Mouse (Mus musculus): Measurements from ENCODE around the gene Zfx. TPM values are rescaled to one million over a fixed set of nuclear protein-coding genes. Genes with fewer than 3 reads are reported as not detected.

Gene Zfx
- polyA plus RNA-seq, 1 experiment from 2014 or later: 12.6 TPM

GRCm38 (mm10) chrX:94060751-94061150 lies 62.8 kb downstream of the Zfx start:
- Histone ChIP-seq H3K4me3 (replicated peaks) (no peak overlapping the region; the same call in 1 of the 2 replicates), H3K27ac (replicated peaks) (no peak overlapping the region), H3K9ac (no peak overlapping the region), H3K9me3 (replicated peaks) (no peaks in the 10 kb centered on the region), H3K4me2 (peak overlapping the region; percentile 10; the same call in 1 of the 2 replicates), H3K36me3 (replicated peaks) (no peaks in the 10 kb centered on the region), H3K27me3 (peaks cover 32% of the 10 kb centered on the region), H3K4me1 (replicated peaks) (no peaks in the 10 kb centered on the region)
- no peak for ATAC-seq (ENCODE audit: insufficient read depth)
- 46% methylated on average over 8 of the region's 8 CpGs for WGBS (ENCODE audit: insufficient replicate concordance)

DNA sequence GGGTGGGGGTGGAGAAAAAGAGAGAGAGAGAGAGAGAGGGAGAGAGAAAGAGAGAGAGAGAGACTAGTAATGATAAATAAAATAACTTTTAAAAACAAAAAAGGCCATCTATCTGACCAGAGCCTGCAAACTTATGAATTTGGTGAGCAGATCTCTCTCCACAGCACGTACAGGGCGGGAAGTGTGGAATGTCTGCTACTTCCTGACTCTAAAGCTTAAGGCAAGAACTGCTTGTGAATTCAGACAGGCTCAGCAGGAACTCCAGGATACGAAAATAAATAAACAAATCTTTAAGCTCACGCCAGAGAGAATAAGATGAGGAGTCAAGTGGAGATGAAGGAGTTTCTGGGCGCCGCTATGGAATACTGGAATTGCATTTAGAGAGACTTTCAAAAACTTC lies 64.8 kb downstream of the Zfx start:
- Histone ChIP-seq H3K27ac (replicated peaks) (no peak overlapping the region), H3K4me1 (replicated peaks) (no peaks in the 10 kb centered on the region), H3K9me3 (replicated peaks) (no peaks in the 10 kb centered on the region), H3K4me2 (no peak overlapping the region), H3K9ac (no peak overlapping the region), H3K36me3 (replicated peaks) (no peaks in the 10 kb centered on the region), H3K4me3 (replicated peaks) (no peak overlapping the region), H3K27me3 (peaks cover 33% of the 10 kb centered on the region; the same call in 1 of the 2 replicates)
- WGBS (ENCODE audit: insufficient replicate concordance): 47% methylated on average over 6 of the region's 6 CpGs
- ATAC-seq (ENCODE audit: insufficient read depth): no peak

GRCm38 (mm10) chrX:94049048-94049447 lies 74.5 kb downstream of the Zfx start:
- Histone ChIP-seq H3K27me3 (peaks cover 16% of the 10 kb centered on the region; the same call in 1 of the 2 replicates), H3K27ac (replicated peaks) (no peak overlapping the region), H3K36me3 (replicated peaks) (no peaks in the 10 kb centered on the region), H3K9me3 (replicated peaks) (no peaks in the 10 kb centered on the region), H3K9ac (no peak overlapping the region), H3K4me2 (no peak overlapping the region), H3K4me3 (replicated peaks) (no peak overlapping the region), H3K4me1 (replicated peaks) (no peaks in the 10 kb centered on the region)
- no peak for ATAC-seq (ENCODE audit: insufficient read depth)
- WGBS (ENCODE audit: insufficient replicate concordance): 73% methylated on average over 3 of the region's 3 CpGs

DNA sequence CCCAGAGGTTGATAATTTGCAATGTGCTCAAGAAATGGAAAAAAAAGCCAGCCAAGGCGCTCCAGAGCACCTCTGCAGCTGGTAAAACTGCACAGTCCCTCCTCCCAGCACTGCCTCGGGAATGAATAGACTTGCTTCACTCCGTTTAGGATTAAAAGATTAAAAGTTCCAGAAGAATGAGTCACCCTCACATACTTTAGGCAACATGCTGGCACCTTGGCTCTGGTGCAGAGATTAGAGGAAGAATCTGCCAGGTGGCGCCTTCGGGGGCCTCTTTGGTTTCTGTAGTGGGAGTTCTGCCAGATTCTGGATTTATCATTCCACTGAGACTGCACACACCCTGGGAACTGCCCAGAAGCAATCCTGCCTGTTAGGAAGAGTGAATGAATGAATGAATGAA lies 75.5 kb downstream of the Zfx start:
- no peak overlapping the region for H3K4me2 ChIP-seq
- no peak for ATAC-seq (ENCODE audit: insufficient read depth)
- WGBS (ENCODE audit: insufficient replicate concordance): 47% methylated on average over 5 of the region's 5 CpGs
- H3K27me3 ChIP-seq: peaks cover 16% of the 10 kb centered on the region; the same call in 1 of the 2 replicates
- no peak overlapping the region for H3K4me3 ChIP-seq (replicated peaks)
- H3K27ac ChIP-seq (replicated peaks): no peak overlapping the region
- no peaks in the 10 kb centered on the region for H3K9me3 ChIP-seq (replicated peaks)
- H3K4me1 ChIP-seq (replicated peaks): no peaks in the 10 kb centered on the region
- no peaks in the 10 kb centered on the region for H3K36me3 ChIP-seq (replicated peaks)
- H3K9ac ChIP-seq: no peak overlapping the region

GRCm38 (mm10) chrX:94047381-94047780 lies 76.1 kb downstream of the Zfx start:
- 72% methylated on average over 5 of the region's 5 CpGs for WGBS (ENCODE audit: insufficient replicate concordance)
- Histone ChIP-seq H3K9ac (no peak overlapping the region), H3K27me3 (peaks cover 16% of the 10 kb centered on the region; the same call in 1 of the 2 replicates), H3K4me2 (no peak overlapping the region), H3K36me3 (replicated peaks) (no peaks in the 10 kb centered on the region), H3K9me3 (replicated peaks) (no peaks in the 10 kb centered on the region), H3K27ac (replicated peaks) (no peak overlapping the region), H3K4me1 (replicated peaks) (no peaks in the 10 kb centered on the region), H3K4me3 (replicated peaks) (no peak overlapping the region)
- no peak for ATAC-seq (ENCODE audit: insufficient read depth)

GRCm38 (mm10) chrX:94032937-94033336 lies 90.6 kb downstream of the Zfx start:
- Histone ChIP-seq H3K4me2 (no peak overlapping the region), H3K9ac (no peak overlapping the region), H3K36me3 (replicated peaks) (no peaks in the 10 kb centered on the region), H3K27me3 (peaks cover 18% of the 10 kb centered on the region; the same call in 1 of the 2 replicates), H3K4me1 (replicated peaks) (no peaks in the 10 kb centered on the region), H3K27ac (replicated peaks) (no peak overlapping the region), H3K4me3 (replicated peaks) (no peak overlapping the region), H3K9me3 (replicated peaks) (no peaks in the 10 kb centered on the region)
- WGBS (ENCODE audit: insufficient replicate concordance): 21% methylated on average over 11 of the region's 11 CpGs
- ATAC-seq (ENCODE audit: insufficient read depth): no peak

GRCm38 (mm10) chrX:94030081-94030480 lies 93.4 kb downstream of the Zfx start:
- no peak overlapping the region for H3K27ac ChIP-seq (replicated peaks)
- 74% methylated on average over 7 of the region's 7 CpGs for WGBS (ENCODE audit: insufficient replicate concordance)
- H3K4me2 ChIP-seq: no peak overlapping the region
- H3K36me3 ChIP-seq (replicated peaks): no peaks in the 10 kb centered on the region
- no peaks in the 10 kb centered on the region for H3K4me1 ChIP-seq (replicated peaks)
- H3K4me3 ChIP-seq (replicated peaks): no peak overlapping the region
- no peaks in the 10 kb centered on the region for H3K9me3 ChIP-seq (replicated peaks)
- H3K27me3 ChIP-seq: peaks cover 20% of the 10 kb centered on the region; the same call in 1 of the 2 replicates
- no peak for ATAC-seq (ENCODE audit: insufficient read depth)
- H3K9ac ChIP-seq: no peak overlapping the region

Other genes with a start within 250 kb of the Zfx start
- gene AU015836, start 155.0 kb downstream of the Zfx start, polyA plus RNA-seq (2015; fragmentation: Nextera tagmentation; extraction: Ambion mirVana): 0.31 and 0.45 TPM in 2 replicates
- gene Eif2s3x, start 89.2 kb upstream of the Zfx start, polyA plus RNA-seq (2015; fragmentation: Nextera tagmentation; extraction: Ambion mirVana): 37.2 and 37.4 TPM in 2 replicates
- gene Klhl15, start 110.9 kb upstream of the Zfx start, polyA plus RNA-seq (2015; fragmentation: Nextera tagmentation; extraction: Ambion mirVana): 3.2 TPM in 2 replicates
- gene Fam90a1b, start 243.1 kb upstream of the Zfx start, polyA plus RNA-seq (2015; fragmentation: Nextera tagmentation; extraction: Ambion mirVana): 0.07 TPM in 1 of 2 replicates, not detected in the other
- gene Apoo, start 243.4 kb upstream of the Zfx start, polyA plus RNA-seq (2015; fragmentation: Nextera tagmentation; extraction: Ambion mirVana): 38.8 and 47.8 TPM in 2 replicates

All from liver, embryonic 15.5 days (tissue).